Mouse (Mus musculus) ES-CJ7 (cell line): Measurements from ENCODE around the gene Mrc2.

ENCODE experiments used
- DNase-seq: peaks from one replicate; pipeline ENCODE4 v3.0.0; 2011; ENCODE audit warnings: low read depth, low spot score

Gene Mrc2

DNA sequence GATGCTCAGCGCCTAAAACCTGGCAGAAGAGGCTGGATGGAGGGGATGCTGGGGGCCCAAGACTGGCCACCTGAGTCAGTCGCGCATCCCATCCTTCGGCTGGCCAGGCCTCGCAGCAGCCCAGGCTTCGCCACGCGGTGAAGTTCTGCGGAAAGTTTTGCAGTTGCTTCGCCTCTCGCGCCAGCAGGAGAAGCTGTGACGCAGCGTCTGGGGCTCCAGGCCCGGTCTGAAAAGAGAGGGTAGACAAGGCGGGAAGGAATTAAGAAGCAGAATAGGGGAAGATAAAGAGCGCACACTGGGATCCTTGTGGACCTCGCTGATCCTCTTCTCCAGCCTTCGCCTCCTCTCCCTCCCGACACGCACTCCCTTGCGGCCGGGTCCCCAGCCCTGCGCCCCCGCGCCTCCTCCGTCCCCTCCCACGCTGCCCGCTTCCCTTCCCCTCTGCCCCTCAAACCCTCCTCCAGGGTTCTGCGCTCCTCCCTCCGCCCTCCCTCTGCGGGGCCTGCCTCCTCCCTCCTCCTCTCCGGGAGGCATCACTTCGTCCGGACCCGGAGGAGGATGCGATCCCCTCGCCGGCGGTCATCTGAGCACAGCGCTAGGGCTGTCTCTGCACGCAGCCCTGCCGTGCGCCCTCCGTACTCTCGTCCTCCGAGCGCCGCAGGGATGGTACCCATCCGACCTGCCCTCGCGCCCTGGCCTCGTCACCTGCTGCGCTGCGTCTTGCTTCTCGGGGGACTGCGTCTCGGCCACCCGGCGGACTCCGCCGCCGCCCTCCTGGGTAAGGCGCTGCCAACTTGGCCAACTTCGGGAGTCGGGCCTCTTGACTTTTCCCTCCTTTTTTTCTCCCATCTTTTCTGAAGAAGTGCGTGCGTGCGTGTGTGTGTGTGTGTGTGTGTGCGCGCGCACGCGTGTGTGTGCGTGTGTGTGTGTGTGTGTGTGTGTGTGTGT, at the start of gene Mrc2:
Gene Mrc2, plus strand, starts transcription at position 520 of the 948 bp plus-strand sequence.
- peak; percentile 58 for DNase-seq

DNA sequence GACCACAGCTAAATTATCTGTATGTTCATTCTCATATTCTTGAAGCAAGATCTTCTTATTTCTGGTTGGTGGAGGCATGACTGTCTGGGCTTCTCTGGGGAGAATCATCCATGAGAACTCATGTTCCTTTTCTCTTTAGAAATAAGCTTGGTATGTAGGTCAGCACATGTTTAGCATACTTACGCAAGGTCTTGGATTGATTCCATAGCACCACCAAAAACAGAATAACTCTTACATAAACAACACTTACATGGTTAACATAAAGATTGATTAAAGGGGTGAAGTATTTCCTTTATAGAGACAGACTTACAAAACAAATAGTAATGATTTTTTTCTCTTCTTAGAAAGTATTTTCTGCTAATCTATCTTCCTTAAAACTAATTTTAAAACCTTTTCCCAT, 46.1 kb upstream of the Mrc2 start:
- DNase-seq: no peak

DNA sequence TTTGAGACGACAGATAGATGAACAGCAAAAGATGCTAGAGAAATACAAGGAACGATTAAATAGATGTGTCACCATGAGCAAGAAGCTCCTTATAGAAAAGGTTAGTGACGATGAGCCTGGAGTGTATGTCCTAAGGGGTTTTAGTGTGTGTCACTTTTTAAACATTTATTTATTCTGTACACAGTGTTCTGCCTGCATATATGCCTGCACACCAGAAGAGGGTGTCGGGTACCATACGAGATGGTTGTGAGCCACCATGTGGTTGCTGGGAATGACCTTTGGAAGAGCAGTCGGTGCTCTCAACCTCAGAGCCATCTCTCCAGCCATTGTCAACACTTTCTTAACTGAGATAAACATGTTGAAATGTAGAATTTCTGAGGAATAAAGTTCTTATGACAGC, 45.7 kb upstream of the Mrc2 start:
- DNase-seq: no peak

DNA sequence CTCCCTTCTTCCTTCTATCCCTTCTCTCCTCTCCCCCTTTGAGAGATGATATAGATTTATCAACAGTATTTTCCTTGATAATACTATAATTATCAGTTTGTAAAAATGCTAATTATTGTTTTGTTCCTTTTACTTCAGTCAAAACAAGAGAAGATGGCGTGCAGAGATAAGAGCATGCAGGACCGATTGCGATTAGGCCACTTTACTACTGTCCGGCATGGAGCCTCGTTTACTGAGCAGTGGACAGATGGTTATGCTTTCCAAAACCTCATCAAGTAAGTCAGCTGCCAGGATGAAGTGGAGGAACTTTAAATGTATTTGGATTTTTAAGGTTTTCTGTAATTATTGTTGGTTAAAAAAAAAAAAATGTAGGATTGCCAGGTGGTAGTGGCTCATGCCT, 45.1 kb upstream of the Mrc2 start:
- no peak for DNase-seq

DNA sequence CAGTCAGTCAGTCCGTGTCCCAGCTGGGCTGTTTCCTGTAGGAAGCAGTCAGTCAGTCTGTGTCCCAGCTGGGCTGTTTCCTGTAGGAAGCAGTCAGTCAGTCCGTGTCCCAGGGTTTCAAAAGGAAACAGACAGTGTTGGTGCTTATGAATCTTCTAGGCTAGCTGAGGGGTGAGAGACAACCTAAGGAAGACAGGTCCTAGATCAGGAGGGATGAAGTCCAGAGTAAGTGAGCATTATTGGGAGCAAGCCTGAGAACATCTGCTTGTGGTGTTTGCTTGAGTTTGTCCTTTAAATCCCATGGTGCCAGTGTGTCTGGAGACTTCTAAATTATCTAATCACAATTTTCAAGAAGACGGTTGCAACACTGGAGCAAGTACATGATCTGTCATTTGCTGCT, 32.7 kb upstream of the Mrc2 start:
- no peak for DNase-seq

DNA sequence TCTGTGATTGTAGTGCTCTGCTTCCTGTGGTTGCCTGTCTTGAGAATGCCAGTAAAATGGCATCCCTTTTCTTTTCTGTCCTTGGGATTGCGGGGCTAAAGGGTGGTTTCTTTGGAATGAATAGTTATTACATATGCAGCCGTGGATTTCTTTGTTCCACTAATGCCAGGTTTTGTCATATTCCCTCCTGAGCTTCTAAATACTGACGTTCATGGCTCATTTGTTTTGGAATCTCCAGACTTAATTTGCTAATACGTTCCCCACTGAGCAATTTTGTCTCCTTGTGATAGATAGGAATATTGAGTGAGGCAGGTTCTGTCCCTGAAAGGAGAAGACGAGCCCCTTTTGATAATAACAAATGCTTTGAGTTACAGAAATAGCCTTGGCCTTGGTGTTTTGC, 31.3 kb upstream of the Mrc2 start:
- no peak for DNase-seq

DNA sequence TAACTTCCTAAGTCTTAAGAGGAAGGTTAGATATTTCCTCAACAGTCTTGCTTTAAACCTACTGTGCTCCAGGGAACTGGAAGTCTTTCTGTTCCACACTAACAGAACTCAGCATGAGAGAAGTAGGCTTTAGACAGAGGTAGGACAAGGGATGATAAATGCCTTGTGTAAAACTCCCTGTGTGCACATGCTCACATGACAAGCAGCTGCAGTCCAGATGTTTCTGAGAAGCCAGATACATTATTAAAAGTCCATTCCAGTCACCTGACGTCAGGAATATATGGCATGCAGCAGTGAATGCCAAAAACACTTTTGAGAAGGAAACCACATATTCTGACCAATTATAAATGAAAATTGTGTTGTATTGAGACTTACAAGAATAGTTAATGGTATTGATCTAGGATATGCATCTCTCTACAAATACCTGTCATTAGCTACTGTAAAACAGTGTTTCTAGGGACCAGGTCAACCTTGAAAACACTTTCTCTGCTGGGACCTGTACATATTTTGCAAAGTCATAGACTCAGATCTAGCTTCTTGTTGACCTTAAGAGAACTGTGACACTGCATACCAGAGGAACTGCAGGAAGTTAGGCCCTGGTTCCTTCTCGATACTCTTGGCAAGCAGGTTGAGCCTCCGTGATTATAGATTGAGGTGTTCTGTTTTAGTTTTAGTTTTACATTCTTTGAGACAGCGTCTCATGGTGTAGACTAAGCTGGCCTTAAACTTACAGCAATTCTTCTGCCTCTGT, 30.7 kb upstream of the Mrc2 start:
- DNase-seq: no peak

DNA sequence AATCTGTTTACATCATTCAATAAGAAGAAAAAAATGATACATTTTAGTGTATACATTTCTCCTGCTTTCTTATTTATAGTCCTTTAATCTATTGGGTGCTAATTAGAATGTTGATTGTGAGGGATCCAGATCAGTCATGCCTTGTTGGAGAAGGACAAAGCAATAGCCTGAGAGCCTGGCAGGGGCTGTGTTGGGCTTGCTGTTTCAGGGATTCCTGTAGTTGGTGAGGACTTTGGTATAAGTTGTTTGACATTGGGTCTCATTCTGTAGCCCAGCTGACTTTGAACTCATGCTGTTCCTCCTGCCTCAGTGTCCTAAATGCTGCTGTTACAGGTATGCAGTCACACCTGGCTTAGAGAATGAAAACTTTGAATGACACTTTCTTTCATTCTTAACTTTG, 27.9 kb upstream of the Mrc2 start:
- DNase-seq: no peak

DNA sequence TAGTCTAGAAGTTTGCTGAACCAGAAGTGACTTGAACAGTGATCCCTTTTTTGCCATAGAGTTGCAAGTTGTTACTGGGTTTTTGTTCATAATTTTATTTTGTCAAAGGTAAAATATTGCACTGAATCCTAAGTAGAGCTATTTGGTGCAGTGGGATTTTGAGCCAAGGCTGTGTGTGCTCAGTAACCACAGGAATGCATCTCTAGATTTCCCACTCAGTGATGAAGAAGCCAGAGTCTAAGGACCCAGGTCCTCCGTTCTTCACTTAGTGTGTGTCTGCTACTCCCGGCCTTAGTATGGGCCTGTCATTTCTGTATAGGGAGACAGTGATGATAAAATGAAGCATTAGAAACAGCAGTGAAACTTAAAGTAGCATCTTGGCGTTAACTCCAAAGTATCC, 27.5 kb upstream of the Mrc2 start:
- DNase-seq: no peak

DNA sequence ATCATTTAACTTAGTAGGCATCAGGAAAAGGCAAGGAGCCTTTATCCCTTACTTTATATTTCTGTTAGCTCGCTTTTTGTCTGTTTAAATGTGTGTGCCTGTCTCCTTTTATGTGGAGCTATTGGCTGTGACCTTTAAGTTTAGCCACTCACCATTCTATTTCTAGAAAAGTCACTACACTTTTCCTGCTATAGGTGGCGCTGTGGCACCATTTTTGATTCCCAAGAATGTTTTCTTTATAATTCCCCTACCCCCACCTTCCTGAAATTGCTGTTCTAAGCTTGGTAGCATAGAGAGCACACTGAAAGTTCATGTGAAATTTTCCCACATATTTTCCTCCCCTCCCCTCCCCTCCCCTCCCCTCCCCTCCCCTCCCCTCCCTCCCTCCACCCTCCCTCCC, 22.3 kb upstream of the Mrc2 start:
- DNase-seq: peak; percentile 58

DNA sequence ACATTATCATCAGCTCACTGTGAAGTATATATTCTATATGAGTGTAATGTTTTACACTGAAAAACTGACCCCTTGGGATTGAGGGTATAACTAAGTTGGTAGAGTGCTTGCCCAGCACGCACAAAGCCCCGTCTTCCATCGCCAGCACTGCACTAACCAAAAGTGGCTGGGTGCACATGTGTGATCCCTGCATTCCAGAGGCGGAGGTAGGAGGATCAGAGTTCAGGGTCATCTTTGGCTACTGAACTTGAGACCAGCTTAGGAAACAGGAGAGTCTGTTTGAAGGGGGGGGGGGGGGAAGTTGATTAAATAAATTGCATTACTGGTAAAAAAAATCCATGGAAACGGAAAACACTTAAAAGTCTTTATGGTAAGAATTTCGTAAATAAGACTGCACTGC, 12.0 kb upstream of the Mrc2 start:
- DNase-seq: no peak

DNA sequence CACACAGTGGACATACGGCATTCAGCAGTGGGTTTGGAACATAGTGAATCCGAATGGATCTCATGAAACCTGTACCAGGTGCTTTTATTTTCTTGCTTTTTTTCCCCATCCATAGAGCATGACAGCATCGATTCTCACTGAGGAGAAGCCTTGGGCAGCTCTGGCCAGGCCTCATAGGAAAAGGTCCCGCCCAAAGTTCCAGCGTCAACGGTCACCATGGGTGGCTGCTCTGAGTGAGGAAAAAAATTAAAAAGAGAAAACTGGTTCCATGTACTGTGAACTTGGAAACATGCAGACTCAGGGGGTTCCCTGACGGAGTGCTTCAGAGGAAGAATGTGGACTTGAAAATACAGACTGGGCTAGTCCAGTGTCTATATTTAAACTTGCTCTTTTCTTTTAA, 11.2 kb upstream of the Mrc2 start:
- DNase-seq: no peak

DNA sequence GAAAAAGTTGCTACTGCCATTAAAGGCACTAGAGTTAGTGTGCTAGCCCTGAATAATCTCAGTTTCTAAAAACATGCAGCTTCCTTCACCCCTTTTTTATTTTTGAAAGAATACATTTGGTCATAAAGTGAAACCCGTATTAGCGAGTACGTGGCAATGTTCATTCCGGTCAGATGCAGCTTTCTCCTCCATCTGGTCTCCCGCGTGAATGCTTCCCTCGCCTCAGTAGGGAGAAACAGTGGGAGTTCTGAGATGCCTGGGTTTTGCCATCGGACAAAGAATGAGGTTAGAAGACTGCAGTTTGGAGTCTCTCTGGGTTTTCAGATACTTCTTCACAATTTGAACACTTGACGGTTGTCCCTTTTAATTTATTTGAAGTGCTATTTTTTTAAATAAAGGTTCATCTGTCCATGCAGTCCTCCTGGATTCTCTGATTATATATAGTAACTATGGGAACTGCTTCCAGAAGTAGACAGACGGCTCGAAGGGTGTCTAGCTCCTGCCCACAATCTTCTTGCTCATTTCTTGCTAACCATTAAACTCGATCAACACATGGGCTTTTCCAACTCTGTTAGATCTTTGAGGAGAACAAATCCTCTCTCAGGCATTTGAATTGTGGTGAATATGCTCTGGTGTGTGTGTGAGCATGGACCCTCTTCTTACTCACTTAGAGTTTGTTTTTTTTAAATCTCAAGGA, 10.5 kb upstream of the Mrc2 start:
- no peak for DNase-seq

DNA sequence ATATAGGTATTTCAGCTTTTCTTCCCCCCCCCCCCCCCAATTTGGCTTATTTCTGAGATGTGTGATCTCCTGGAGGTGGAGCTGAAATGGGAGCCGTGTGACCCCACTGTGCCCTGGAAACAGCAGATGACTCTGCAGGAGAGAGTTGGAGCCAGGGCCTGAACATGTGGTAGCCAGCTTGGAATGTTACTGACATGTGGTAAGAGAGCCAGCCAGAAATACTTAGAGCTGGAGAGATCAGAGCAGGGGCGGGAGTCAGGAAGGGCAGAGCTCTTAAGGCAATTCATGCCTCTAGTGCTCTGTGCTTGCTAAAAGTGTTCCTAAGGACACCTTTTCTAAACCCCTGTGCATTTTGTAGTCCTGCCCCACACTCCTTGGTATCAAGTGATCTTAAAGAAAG, 10.0 kb upstream of the Mrc2 start:
- no peak for DNase-seq

DNA sequence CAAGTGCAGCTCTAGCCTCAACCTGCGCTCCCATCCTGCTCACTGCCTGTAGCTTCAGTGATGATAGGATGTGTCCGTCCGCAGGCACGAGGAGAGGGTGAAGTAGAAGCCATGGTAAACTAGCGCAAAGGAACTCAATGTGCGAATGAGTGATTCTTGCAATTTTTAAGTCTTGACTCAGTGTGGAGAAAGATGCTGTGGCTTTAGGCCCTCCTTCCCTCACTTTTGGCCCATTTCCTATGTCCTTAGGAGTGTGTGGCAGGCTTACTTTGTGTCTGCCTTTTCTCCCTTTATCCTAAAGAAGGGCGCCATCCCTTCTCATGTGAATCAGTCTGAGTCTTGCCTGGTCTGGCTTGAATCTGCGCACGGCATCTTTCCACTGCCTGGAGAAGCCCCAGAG, 9.4 kb upstream of the Mrc2 start:
- no peak for DNase-seq

DNA sequence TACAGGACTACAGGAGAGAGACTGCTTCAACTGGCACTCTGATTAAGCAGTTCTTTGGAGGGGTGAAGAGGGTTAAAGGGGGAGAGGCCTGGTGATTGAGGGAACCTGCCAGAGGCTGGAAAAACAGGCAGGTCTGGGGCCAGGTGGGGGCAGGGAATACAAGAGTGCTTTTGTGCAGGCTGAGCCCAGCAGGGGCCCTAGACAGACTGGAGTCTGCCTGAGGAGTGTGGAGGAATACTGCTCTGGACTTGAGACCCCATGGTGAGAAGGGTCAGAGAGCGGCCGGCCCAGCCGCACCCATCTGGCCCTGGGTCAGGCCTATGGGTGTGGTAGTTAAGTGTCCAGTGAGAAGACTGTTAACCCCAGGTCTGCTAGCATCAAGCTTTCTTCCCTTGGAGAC, 6.7 kb upstream of the Mrc2 start:
- DNase-seq: peak; percentile 89

DNA sequence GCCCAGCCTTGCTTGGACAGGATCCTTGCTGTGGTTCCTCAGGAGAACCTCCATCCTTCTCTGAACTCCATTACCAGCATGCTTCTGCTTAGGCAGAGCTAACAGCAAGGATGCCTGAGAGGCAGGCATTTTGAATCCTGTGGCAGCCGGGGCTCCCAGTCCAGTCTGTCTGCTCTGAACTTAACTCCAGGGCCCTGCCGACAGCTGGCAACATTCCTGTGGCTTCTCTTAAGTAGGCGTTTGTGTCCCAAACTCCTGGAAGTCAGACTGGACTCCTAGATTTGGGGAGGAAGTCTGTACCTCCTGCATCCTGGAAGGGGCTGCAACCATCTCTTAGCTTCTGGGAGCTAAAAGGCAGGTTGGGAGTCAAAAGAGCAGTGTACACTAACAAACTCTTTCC, 3.0 kb upstream of the Mrc2 start:
- no peak for DNase-seq

DNA sequence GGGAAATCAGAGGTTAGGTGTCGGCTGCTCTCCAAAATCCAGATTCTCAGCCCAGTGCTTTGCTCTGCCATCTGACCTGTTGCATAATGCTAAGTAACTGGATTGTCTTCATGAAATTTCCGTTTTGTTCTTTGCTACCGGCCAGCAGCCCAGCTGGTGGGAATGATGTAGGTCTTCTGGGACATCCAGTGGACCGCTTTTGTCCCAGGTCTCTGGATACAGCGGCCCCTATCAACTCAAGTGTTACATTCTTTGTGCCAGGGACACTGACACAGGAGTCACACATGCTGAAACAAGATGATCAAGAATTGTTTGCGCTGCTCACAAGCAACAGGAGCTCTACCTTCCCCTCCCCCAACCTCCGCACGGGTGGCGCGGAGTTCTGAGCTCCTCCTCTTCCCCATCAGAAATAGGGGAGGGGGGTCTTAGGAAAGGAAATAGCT, 741 bp upstream of the Mrc2 start:
- peak; percentile 42 for DNase-seq

DNA sequence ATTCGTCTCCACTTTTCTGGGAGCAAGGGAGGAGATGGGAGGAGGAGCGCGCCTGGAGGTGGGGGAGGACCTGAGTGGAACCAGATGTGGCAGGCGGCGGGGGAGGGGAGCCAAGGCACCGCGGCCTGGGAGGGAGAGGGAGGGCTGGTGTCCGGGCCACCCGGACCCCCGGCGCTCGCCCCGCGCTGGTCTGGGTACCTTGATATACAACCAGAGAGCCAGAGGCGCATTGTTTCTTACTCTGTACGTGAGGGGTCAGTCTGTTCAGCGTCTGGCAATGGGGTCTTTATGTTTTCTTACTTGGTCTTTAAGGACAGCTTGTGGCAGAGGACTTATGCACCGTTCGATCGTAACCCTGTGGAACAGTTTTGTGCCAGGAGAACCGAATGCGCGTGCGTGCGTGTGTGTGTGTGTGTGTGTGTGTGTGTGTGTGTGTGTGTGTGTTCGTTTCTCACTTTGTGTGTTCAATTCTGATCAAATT, 698 bp downstream of the Mrc2 start:
- peak; percentile 41 for DNase-seq

DNA sequence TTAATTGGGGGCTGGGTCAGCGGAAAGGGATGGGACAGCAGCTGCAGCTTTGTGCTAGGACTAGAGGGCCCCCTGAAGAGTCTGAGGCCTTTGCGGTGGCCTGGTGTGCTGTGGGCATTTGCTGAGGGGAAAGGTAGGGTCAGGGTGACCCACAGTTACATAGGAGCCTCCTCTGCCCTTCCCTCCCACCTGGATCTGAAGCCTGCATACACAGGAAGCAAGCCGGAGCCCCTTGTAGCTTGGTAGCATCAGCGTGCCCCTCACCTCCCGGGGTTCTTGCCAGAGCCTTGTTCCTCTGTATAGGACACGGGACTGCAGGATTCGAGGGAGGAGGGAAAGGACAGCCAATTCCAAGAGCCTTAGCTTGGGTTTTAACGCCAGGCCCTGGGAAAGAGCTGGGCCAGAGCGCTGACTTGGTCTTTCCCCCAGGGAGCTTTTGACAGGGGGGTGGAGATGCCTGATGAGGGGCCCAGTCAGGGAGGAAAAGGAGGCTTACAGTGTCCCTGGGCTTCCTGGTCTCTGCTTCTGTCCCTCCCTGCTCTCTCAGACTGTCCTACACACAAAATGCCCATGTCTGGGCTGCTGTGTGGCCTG, 1.6 kb downstream of the Mrc2 start:
- no peak for DNase-seq

DNA sequence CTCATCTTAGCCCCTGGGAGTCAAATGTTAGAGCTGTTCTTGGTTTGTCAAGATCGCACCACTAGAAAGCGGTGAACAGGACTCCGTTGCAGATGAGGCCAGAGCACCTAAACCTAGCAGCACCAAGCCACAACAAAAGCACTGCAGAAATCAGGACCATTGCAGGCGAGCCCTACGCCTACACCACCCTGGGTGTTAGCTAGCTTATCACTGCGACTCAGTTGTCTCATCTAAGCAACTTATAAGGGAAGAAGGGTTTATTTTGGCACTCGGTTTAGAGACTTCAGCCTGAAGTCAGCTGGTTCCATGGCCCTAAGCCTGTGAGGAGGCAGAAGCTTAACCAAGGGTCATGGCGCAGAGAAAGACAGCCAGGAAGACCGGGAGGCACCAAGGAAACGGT, 3.6 kb downstream of the Mrc2 start:
- DNase-seq: no peak

DNA sequence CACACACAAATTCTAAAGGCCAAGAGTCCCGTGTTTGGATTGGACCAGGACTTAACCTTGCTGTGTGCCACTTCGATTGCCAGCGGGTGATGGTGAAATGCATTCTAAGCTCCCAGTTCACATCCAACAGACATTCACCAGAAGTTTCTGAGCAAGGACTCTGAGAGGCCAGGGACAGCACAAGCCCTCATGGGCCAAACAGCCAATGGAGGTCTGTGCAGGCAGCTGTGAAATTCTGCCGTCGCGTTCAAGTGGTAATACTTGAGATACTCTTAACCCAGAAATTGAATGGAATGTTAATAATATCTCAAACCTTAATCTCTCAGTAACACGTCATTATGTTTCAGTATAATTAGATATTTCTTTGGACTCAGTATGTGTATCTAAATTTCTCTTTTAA, 17.8 kb downstream of the Mrc2 start:
- no peak for DNase-seq
